Comparison of ENCODE assay signal across 7 mouse cellular contexts in the genomic region with DNA sequence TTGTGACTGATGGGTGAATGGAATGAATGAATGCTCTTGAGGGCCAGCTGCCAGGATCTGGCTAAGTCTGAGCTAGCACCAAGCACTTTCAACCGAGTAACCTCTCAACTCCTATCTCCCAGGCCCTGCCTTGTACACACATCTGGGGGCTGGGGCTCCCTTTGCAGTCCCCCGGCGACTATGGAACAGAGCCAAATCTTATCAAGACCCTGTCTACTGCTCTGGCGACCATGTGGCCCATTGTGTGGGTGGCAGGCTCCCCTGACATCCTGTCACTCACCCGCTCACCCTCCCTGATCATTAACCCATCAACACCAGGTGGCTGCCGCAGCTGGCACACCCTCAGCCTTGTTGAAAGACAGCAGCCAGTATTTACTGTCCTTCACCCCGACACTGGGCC. TPM values are rescaled to one million over a fixed set of nuclear protein-coding genes. Genes with fewer than 3 reads are reported as not detected.
DNase-seq lines count a peak whose midpoint lies in the region; ATAC-seq lines count a peak whose summit lies in the region.

No protein-coding gene starts in this region.

- no peaks in the 10 kb centered on the region for H3K36me3 ChIP-seq in neural tube, embryonic 13.5 days
- no peaks in the 10 kb centered on the region for H3K36me3 ChIP-seq in forebrain, embryonic 15.5 days

- 21% methylated on average over 7 of the region's 7 CpGs for WGBS in neural tube, embryonic 13.5 days
- WGBS in forebrain, embryonic 15.5 days = 11% methylated on average over 7 of the region's 7 CpGs

- no peaks in the 10 kb centered on the region for H3K27me3 ChIP-seq in neural tube, embryonic 13.5 days
- H3K27me3 ChIP-seq in forebrain, embryonic 15.5 days = no peaks in the 10 kb centered on the region

- H3K4me1 ChIP-seq in neural tube, embryonic 13.5 days (replicated peaks) = peaks cover 68% of the 10 kb centered on the region
- peaks cover 93% of the 10 kb centered on the region for H3K4me1 ChIP-seq in forebrain, embryonic 15.5 days

- no peak overlapping the region for H3K4me3 ChIP-seq in neural tube, embryonic 13.5 days
- no peak overlapping the region for H3K4me3 ChIP-seq in forebrain, embryonic 15.5 days

- H3K9me3 ChIP-seq in neural tube, embryonic 13.5 days = no peaks in the 10 kb centered on the region
- no peaks in the 10 kb centered on the region for H3K9me3 ChIP-seq in forebrain, embryonic 15.5 days

- DNase-seq in neural tube, embryonic 10.5 days (ENCODE audit: extremely low spot score, low spot score) = no peak
- no peak for DNase-seq in adrenal gland, adult 8-10 months
- no peak for DNase-seq in adrenal gland, postnatal 36 days
- DNase-seq in cerebellum, adult 9-10 months = no peak

- H3K4me2 ChIP-seq in neural tube, embryonic 13.5 days = no peak overlapping the region
- H3K4me2 ChIP-seq in forebrain, embryonic 15.5 days (replicated peaks) = no peak overlapping the region; the same call in 1 of the 2 replicates

- H3K9ac ChIP-seq in neural tube, embryonic 13.5 days = no peak overlapping the region
- 0 out of 2 replicates have a peak overlapping the region, but pooled peaks have one; percentile 5 for H3K9ac ChIP-seq in forebrain, embryonic 15.5 days (replicated peaks)

- 0 out of 2 replicates have a peak overlapping the region, but pooled peaks have one; percentile 19 for H3K27ac ChIP-seq in neural tube, embryonic 13.5 days (replicated peaks)
- H3K27ac ChIP-seq in forebrain, embryonic 15.5 days (replicated peaks) = peak overlapping the region; percentile 84

- ATAC-seq in neural tube, embryonic 13.5 days (ENCODE audit: low read depth) = no peak
- peak; percentile 23 for ATAC-seq in forebrain, embryonic 15.5 days (replicated peaks)
- ATAC-seq in megakaryocyte-erythroid progenitor cell, adult 5-6 weeks (replicated peaks; ENCODE audit: low FRiP score, low TSS enrichment, poor library complexity, severe bottlenecking) = peak; percentile 56

RNA-seq across cellular contexts. Expression of a gene that starts 1.9 kb away (rescaled TPM):
- 4.4 and 4.8 TPM in 2 replicates for polyA plus RNA-seq in neural tube, embryonic 13.5 days (2015; fragmentation: Nextera tagmentation; extraction: Ambion mirVana)
- polyA plus RNA-seq in forebrain, embryonic 15.5 days (2015; fragmentation: Nextera tagmentation; extraction: Ambion mirVana) = 12.4 and 16.0 TPM in 2 replicates
- total RNA-seq in megakaryocyte-erythroid progenitor cell, adult 5-6 weeks (2014; fragmentation: Nextera tagmentation) = 29.6 and 30.1 TPM in 2 replicates
- 3.0 and 5.7 TPM in 2 replicates for total RNA-seq in megakaryocyte-erythroid progenitor cell, adult 5-6 weeks (2017)
- 1 to 10 TPM; 4.4 to 9.9 (median 7.0) TPM for total RNA-seq in adrenal gland, adult 8-10 months (2022)
- total RNA-seq in adrenal gland, postnatal 36 days (2021) = 1 to 10 TPM; 2.6 to 4.3 TPM

RNA-seq across cellular contexts. Expression of a gene that starts 42.8 kb away (rescaled TPM):
- not detected in 2 replicates for polyA plus RNA-seq in neural tube, embryonic 13.5 days (2015; fragmentation: Nextera tagmentation; extraction: Ambion mirVana)
- polyA plus RNA-seq in forebrain, embryonic 15.5 days (2015; fragmentation: Nextera tagmentation; extraction: Ambion mirVana) = not detected in 2 replicates
- not detected in 2 replicates for total RNA-seq in megakaryocyte-erythroid progenitor cell, adult 5-6 weeks (2014; fragmentation: Nextera tagmentation)
- total RNA-seq in megakaryocyte-erythroid progenitor cell, adult 5-6 weeks (2017) = not detected in 2 replicates
- total RNA-seq in adrenal gland, adult 8-10 months (2022) = 1 to 10 TPM in 3 of 4 experiments, under 1 TPM in 1; 0.74 to 4.3 (median 2.8) TPM
- 1 to 10 TPM; 3.9 to 7.8 TPM for total RNA-seq in adrenal gland, postnatal 36 days (2021)

RNA-seq across cellular contexts. Expression of a gene that starts 49.1 kb away (rescaled TPM):
- polyA plus RNA-seq in neural tube, embryonic 13.5 days (2015; fragmentation: Nextera tagmentation; extraction: Ambion mirVana) = not detected in 2 replicates
- polyA plus RNA-seq in forebrain, embryonic 15.5 days (2015; fragmentation: Nextera tagmentation; extraction: Ambion mirVana) = not detected in 2 replicates
- total RNA-seq in megakaryocyte-erythroid progenitor cell, adult 5-6 weeks (2014; fragmentation: Nextera tagmentation) = not detected in 2 replicates
- total RNA-seq in megakaryocyte-erythroid progenitor cell, adult 5-6 weeks (2017) = not detected in 2 replicates
- total RNA-seq in adrenal gland, adult 8-10 months (2022) = 10 to 100 TPM in 1 of 4 experiments, 1 to 10 TPM in 3; 6.4 to 14.0 (median 8.7) TPM
- 10 to 100 TPM in 1 of 2 experiments, 1 to 10 TPM in 1; 5.4 to 10.7 TPM for total RNA-seq in adrenal gland, postnatal 36 days (2021)

Comparison
In these comparisons a context has a peak if more than half of its experiments do, and no peak if none do; other contexts are left out.
1. RNA of a gene that starts 49.1 kb away (total RNA-seq): 5.4 to 10.7 TPM in adrenal gland, postnatal 36 days and 6.4 to 14.0 TPM in adrenal gland, adult 8-10 months; not detected in megakaryocyte-erythroid progenitor cell, adult 5-6 weeks; every median in the first group is over 4 times any median in the second.